Mouse (Mus musculus) forebrain, postnatal 0 days (tissue): Measurements from ENCODE around the gene Fgfbp1. TPM values are rescaled to one million over a fixed set of nuclear protein-coding genes. Genes with fewer than 3 reads are reported as not detected.

ENCODE experiments used
- ATAC-seq: fragments of 200-750 bp; cut with Nextera tagmentation; 2 replicates; pipeline ENCODE4 v1.8.0; 2017; ENCODE audit warnings: mild to moderate bottlenecking, moderate library complexity
- DNase-seq: peaks from one replicate; pipeline ENCODE4 v3.0.0-alpha.2; 2015
- H3K27ac ChIP-seq: fragments of 300-500 bp; sonication (generic); 2 replicates; pipeline ENCODE4 v1.5.1; 2014; ENCODE audit warnings: low read depth, mild to moderate bottlenecking, antibody characterized with exemption, low read length, moderate library complexity, mixed read lengths
- H3K27me3 ChIP-seq: fragments of 300-500 bp; sonication (generic); 2 replicates; pipeline ENCODE4 v1.6.1; 2014; ENCODE audit warnings: mild to moderate bottlenecking, low read length, mixed read lengths; ENCODE audit not compliant: insufficient read depth
- H3K36me3 ChIP-seq: fragments of 300-500 bp; sonication (generic); 2 replicates; pipeline ENCODE4 v1.6.1; 2014; ENCODE audit warnings: mild to moderate bottlenecking, moderate library complexity; ENCODE audit not compliant: insufficient read depth
- H3K4me1 ChIP-seq: fragments of 300-500 bp; sonication (generic); 2 replicates; pipeline ENCODE4 v1.6.1; 2014; ENCODE audit warnings: antibody characterized with exemption; ENCODE audit not compliant: insufficient read depth
- H3K4me2 ChIP-seq: fragments of 300-500 bp; sonication (generic); 2 replicates; pipeline ENCODE4 v1.6.1; 2014; ENCODE audit warnings: low read depth, mild to moderate bottlenecking, moderate library complexity
- H3K4me3 ChIP-seq: fragments of 300-500 bp; sonication (generic); 2 replicates; pipeline ENCODE4 v1.5.1; 2014; ENCODE audit warnings: low read depth, low read length, mixed read lengths
- H3K9ac ChIP-seq: fragments of 300-500 bp; sonication (generic); 2 replicates; pipeline ENCODE4 v1.6.1; 2014; ENCODE audit warnings: mild to moderate bottlenecking
- H3K9me3 ChIP-seq: fragments of 300-500 bp; sonication (generic); 2 replicates; pipeline ENCODE4 v1.6.1; 2016; ENCODE audit warnings: low read length
- CTCF ChIP-seq: sonication (generic); IDR thresholded peaks from 2 replicates; pipeline ENCODE4 v1.5.1; 2016; ENCODE audit warnings: antibody characterized with exemption, control low read depth, low read depth
- WGBS: fragments of 180-500 bp; shearing (Covaris S2); extraction: QIAGEN DNeasy Blood & Tissue Kit; methylation state at CpG from one replicate; pipeline ENCODE4 v1.1.7; 2014; 5-methylcytosine and 5-hydroxymethylcytosine counted together
- polyA plus RNA-seq: library from polyadenylated mRNA; unstranded; fragments of >200 nt; fragmentation: Nextera tagmentation; extraction: Ambion mirVana; gene quantifications from 2 replicates; pipeline ENCODE4 v1.2.1, GENCODE M21; 2015
- total RNA-seq: library from RNA; depleted of rRNA; stranded (reverse); fragments of >200 nt; gene quantifications from 2 replicates; pipeline ENCODE4 v1.2.3, GENCODE M21; 2014; rRNA removed

The Fgfbp1 gene
- total and polyA plus RNA-seq, 2 experiments from 2014 or later, result 10.6 to 12.6 TPM

GRCm38 (mm10) chr5:43933269-43933668 is 48.3 kb downstream of the Fgfbp1 start:
- no peak overlapping the region for H3K4me3 ChIP-seq
- H3K36me3 ChIP-seq, result no peaks in the 10 kb centered on the region
- no peak for TF ChIP-seq CTCF
- no peak overlapping the region for H3K27ac ChIP-seq
- H3K9me3 ChIP-seq, result no peaks in the 10 kb centered on the region
- H3K4me1 ChIP-seq, result no peaks in the 10 kb centered on the region
- 39% methylated on average over 2 of the region's 2 CpGs for WGBS
- DNase-seq, result no peak
- H3K9ac ChIP-seq, result no peak overlapping the region
- H3K4me2 ChIP-seq, result no peak overlapping the region
- H3K27me3 ChIP-seq, result no peaks in the 10 kb centered on the region
- no peak for ATAC-seq

Other genes starting within 250 kb of the Fgfbp1 start
- gene Bst1, start 162.9 kb downstream of the Fgfbp1 start, total RNA-seq, result 0.08 and 0.76 TPM in 2 replicates
- 0.11 TPM in 1 of 2 replicates, not detected in the other for gene Bst1, start 162.9 kb downstream of the Fgfbp1 start, polyA plus RNA-seq
- 124 and 132 TPM in 2 replicates for gene Fbxl5, start 160.1 kb downstream of the Fgfbp1 start, total RNA-seq
- gene Fbxl5, start 160.1 kb downstream of the Fgfbp1 start, polyA plus RNA-seq, result 70.1 and 77.1 TPM in 2 replicates
- gene Cd38, start 113.2 kb downstream of the Fgfbp1 start, total RNA-seq, result 1.9 and 2.4 TPM in 2 replicates
- 1.9 and 2.3 TPM in 2 replicates for gene Cd38, start 113.2 kb downstream of the Fgfbp1 start, polyA plus RNA-seq
- 0.38 TPM in 1 of 2 replicates, not detected in the other for gene Gm7879, start 68.6 kb downstream of the Fgfbp1 start, total RNA-seq
- not detected in 2 replicates for gene Gm7879, start 68.6 kb downstream of the Fgfbp1 start, polyA plus RNA-seq
- 12.5 and 18.1 TPM in 2 replicates for gene Prom1, start 120.3 kb upstream of the Fgfbp1 start, total RNA-seq
- 14.4 and 15.4 TPM in 2 replicates for gene Prom1, start 120.3 kb upstream of the Fgfbp1 start, polyA plus RNA-seq
- 53.8 and 70.5 TPM in 2 replicates for gene Tapt1, start 244.8 kb upstream of the Fgfbp1 start, total RNA-seq
- 14.1 and 19.1 TPM in 2 replicates for gene Tapt1, start 244.8 kb upstream of the Fgfbp1 start, polyA plus RNA-seq